Mouse (Mus musculus) kidney, adult 2 months (tissue): ENCODE data around the gene Mrps18c.

Experiments
- CTCF ChIP-seq: fragments of 200-500 bp; conservative IDR thresholded peaks from 2 replicates; pipeline ENCODE4 v1.5.1; 2011; ENCODE audit warnings: low read depth, mild to moderate bottlenecking, control low read depth, low read length, moderate library complexity, mixed read lengths; ENCODE audit not compliant: insufficient read depth, insufficient read length
- POLR2A ChIP-seq: fragments of 200-500 bp; IDR thresholded peaks from one replicate; pipeline ENCODE4 v1.6.1; 2011; ENCODE audit warnings: low read depth, low read length, control low read depth

DNA sequence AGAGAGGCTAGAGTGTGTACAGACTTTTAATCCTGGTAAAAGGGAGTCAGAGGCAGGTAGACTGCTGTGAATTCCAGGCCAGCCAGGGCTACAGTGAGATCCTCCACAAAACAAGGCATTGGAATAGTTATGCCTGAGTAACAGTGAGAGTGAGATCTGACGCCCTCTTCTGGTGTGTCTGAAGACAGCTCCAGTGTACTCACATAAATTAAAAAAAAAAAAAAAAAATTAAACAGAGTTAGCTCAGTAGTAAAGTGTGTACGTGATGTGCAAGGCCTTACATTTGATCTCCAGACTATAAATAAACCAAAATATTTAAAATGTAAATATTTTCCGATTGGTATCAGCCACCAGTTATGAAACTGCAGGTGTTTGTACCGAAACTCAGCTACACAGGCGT lies 4.3 kb upstream of the Mrps18c start:
- TF ChIP-seq CTCF = no peak
- no peak for TF ChIP-seq POLR2A
